Mouse (Mus musculus): ENCODE measurements around the gene Slc12a9.

Gene Slc12a9

GRCm38 (mm10) chr5:137346983-137347382 lies 13.6 kb upstream of the Slc12a9 start:
- DNase-seq (ENCODE audit: low spot score) = no peak

GRCm38 (mm10) chr5:137346388-137346787 lies 13.0 kb upstream of the Slc12a9 start:
- DNase-seq (ENCODE audit: low spot score) = no peak

GRCm38 (mm10) chr5:137345821-137346220 lies 12.4 kb upstream of the Slc12a9 start:
- DNase-seq (ENCODE audit: low spot score) = no peak

- no peak for DNase-seq (ENCODE audit: low spot score)
These were observed 10.5 kb upstream of the Slc12a9 start for GRCm38 (mm10) chr5:137343869-137344268.

GRCm38 (mm10) chr5:137343412-137343811 lies 10.0 kb upstream of the Slc12a9 start:
- DNase-seq (ENCODE audit: low spot score) = no peak

DNA sequence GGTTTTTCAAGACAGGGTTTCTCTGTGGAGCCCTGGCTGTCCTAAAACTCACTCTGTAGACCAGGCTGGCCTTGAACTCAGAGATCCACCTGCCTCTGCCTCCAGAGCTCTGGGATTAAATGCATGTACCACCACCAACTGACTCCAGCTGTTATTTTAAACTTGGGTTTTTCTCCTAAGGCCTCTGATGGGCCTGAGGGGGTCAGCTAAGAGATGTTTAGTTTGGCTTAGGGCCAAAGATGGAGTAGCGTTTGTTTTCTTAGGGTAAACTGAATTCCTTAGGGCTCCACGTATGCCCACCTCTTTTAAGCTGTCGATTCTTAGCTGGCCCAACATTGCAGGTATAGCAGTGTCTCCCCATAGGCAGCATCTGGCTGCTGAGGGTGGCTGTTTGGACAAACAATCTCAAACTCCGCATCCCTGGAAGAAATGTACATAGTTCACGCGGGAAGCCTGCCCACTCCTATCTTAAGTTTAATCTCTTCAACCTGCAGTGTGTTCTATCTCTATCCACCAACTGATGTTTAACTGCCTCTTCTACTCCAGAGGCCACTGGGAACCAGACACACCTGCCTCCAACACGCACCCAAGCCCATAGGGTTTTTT lies 9.1 kb upstream of the Slc12a9 start:
- no peak for DNase-seq (ENCODE audit: low spot score)

- no peak for DNase-seq (ENCODE audit: low spot score)
These were observed 6.8 kb upstream of the Slc12a9 start for GRCm38 (mm10) chr5:137340222-137340621.

DNA sequence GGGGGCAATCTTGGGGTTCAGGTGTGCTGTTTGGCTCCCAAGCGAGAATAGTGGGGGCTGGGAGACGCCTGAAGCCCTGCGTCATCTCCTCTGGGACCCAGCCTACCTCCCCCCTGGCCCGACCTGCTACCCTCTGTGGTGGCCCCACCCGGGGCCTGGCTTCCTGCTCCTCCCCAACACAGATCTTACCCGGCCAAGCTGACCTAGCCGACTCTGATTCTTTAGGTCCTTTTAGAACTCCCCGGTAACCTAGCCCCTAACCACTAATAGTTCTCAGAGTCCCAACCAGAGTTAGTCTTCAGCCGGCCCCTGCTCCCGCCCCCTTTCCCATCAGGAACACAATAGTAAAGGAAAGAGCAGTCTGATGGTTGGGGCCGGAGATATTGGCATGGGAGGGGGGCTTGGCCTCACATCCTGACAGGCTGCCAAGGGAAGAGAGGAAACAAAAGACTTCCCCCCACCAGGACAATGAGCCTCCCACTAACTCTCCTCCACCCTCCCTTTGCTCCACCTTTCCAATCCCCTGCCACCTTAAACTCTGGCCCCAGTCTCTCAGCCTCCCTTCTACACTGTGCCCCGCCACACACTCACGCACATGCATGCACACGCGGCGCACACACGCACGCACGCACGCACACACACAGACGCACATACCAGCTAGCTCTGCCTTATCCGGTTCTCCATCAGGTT lies 6.0 kb upstream of the Slc12a9 start:
- no peak for DNase-seq (ENCODE audit: low spot score)

DNA sequence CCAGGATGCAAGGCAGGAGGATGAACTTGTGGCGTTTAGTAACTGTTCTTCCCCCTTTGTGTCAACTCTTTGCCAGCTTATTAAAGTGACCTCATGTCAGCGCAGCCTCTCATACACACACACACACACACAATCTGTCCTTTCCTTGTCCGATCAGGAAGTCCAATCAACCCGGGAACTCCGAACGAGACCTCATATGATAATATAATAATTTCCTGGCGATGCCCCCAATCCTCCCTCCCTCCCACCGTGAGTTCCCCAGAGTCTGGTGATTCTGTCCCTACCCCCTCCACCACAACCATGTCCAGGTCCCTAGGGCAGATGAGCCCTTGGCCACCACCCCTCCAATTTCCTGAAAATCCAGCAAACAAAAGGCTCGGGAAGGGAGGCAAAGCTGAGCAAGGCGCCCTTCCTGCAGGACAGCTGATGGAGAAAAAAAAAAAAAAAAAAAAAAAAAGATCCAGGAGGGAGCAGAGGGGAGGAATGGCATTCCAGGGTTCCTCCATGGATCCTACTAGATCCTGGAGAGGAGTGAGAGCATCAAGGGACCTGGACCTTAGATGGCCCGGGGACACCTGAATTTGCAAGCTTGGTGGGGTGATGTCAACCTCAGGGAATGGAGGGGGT lies 5.4 kb upstream of the Slc12a9 start:
- no peak for DNase-seq (ENCODE audit: low spot score)

DNA sequence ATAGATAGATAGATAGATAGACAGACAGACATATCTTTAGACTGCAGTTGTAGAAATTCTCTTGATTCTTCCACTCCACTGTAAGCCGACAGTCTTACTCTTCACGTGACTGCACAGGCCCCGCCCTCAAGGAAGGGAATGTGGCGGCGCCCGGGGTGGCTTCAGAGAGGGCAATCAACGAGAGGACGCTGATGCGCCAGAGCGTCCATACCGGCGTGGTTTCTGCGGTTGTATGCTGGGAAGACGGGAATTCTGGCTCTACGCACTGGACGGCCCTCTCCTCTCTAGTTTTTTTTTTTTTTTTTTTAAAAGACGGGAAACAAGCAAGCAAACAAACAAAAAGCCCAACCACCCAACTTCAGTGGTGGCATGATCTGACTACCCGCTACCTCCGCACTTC lies 4.9 kb upstream of the Slc12a9 start:
- peak; percentile 95 for DNase-seq (ENCODE audit: low spot score)

- no peak for DNase-seq (ENCODE audit: low spot score)
These were observed 3.8 kb upstream of the Slc12a9 start for GRCm38 (mm10) chr5:137337190-137337589.

- DNase-seq (ENCODE audit: low spot score) = no peak
These were observed 1.7 kb upstream of the Slc12a9 start for GRCm38 (mm10) chr5:137335066-137335465.

GRCm38 (mm10) chr5:137334317-137334716 lies 920 bp upstream of the Slc12a9 start:
- no peak for DNase-seq (ENCODE audit: low spot score)

- no peak for DNase-seq (ENCODE audit: low spot score)
These were observed 413 bp downstream of the Slc12a9 start for GRCm38 (mm10) chr5:137332857-137333511.

- no peak for DNase-seq (ENCODE audit: low spot score)
These were observed 2.5 kb downstream of the Slc12a9 start for GRCm38 (mm10) chr5:137330910-137331309.

DNA sequence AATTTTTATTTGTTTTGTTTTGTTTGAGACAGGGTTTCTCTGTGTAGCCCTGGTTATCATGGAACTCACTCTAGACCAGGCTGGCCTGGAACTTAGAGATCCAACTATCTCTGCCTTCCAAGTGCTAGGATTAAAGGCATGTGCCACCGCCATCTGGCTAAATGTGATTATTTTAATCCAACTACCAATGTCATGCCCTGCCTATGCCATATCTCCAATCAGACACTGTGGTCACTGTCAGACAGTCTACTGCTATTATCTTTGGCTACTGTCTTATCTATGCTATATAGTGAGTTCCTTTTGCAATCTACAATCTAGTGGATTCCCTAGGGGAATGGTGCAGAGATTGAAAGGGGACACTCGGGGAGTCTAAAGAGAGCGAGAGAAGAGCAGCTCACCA lies 12.4 kb downstream of the Slc12a9 start:
- DNase-seq (ENCODE audit: low spot score) = no peak

GRCm38 (mm10) chr5:137318570-137318969 lies 14.8 kb downstream of the Slc12a9 start:
- no peak for DNase-seq (ENCODE audit: low spot score)

DNA sequence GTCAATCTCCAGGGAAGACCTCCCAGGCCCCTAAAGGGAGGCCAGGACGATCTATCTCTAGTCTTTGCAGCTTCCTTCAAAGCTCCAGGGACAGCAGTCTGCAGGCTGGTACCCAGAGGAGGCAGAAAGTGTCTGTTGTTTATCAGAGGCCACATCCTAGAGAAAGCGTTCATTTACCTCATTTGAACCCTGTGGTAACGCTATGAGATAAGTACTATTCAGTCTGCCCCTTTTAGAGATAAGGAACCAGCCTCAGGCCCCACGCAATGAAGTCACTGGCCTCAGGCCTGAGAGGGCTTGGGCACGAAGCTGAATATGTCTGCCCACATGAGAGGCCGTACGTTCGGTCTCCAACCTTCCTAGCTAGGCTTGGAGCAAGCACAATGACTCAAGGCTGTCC lies 16.0 kb downstream of the Slc12a9 start:
- no peak for DNase-seq (ENCODE audit: low spot score)

GRCm38 (mm10) chr5:137315084-137315903 lies 18.1 kb downstream of the Slc12a9 start:
- peak; percentile 70 for DNase-seq (ENCODE audit: low spot score)

GRCm38 (mm10) chr5:137314193-137315083 lies 19.0 kb downstream of the Slc12a9 start, which contains the start of gene Trip6:
TSS of gene Trip6 (minus strand) at chr5:137314404.
- DNase-seq (ENCODE audit: low spot score) = peak; percentile 97
